Mouse (Mus musculus) frontal cortex, postnatal 14 days (tissue): ENCODE results near the gene Clcn1.
A peak's percentile ranks its signal among the peaks of the same experiment; 100 is the strongest.

Source experiments
- DNase-seq, 2 experiments: peaks; one replicate each; pipeline ENCODE4 v3.0.0; 2022; ENCODE audit warnings: low spot score in 2 of 2

The Clcn1 gene

GRCm38 (mm10) chr6:42286448-42286847 lies at the start of gene Clcn1:
TSS of gene Clcn1 (plus strand) at chr6:42286685.
- DNase-seq = no peak

DNA sequence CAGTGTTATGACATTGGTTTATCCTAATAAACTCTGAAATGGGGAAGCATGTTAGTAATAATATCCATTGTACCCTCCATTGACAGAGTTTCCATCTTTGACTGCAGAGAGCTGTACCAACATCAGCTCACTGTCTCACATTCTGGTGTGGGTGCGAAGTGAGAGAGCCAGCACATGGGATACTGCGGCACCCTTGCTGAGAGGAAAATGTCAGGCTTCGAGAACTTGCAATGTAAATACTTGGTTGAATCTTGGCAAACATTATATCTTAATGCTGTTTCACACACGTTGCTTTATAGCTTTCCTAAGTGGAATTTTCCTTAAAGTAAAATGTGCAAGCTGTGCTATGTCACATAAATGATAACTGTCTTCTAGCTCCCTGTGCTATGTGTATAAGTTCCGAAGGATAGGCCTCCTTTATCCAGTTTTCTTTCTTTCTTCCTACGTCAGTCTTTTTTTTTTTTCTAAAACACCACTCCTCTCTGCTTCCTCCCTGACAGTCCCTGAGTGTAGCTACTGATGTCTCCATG lies 49.1 kb upstream of the Clcn1 start:
- DNase-seq = no peak

GRCm38 (mm10) chr6:42241311-42242045 lies 45.0 kb upstream of the Clcn1 start:
- DNase-seq = no peak

DNA sequence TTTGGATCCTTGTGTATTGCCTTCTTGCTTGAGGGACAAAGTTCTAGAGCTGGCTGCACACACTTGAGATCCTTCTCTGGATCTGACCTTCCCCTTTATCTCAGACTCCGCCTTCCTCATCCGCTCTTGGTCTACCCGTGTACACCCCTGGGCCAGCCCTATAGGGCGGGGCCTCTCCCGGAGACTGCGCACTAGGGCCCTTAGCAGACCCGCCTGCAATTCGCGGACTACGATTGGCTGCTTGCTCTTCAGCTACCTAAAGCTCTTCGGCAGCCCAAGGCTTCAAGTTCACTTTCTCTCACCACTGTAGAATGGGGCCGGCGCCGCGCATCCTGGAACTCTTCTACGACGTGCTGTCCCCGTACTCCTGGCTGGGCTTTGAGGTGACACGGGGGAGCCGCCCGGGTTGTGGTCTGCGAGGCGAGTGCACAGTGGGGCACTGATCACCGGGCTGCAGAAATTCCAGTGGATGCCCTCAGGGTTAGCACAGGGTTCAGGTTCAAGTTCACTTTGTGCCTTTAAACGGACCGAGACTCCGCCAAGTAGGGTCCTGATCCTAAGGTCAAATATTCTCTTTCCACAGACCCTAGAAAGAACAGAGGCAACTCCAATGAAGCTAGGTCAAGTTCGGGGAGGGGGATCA lies 40.7 kb upstream of the Clcn1 start, which contains the start of gene Gstk1:
Gene Gstk1, plus strand, starts transcription at position 225 of the 643 bp plus-strand sequence.
- peak; percentile 42 to 44 for DNase-seq

DNA sequence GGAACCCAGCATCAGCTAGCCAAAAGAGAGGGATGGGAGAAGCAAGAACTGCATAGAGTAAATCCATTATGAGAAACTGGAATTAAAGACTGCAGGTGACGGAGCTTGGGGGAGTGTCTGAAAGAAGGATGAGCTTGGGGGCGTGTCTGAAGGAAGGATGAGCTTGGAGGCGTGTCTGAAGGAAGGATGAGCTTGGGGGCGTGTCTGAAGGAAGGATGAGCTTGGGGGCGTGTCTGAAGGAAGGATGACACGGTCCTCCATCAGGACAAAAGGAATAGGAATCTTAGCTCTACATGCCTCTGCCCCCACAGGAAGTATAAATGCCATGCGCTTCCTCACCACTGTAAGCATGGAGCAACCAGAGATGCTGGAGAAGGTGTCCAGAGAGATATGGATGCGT lies 39.3 kb upstream of the Clcn1 start:
- no peak for DNase-seq

GRCm38 (mm10) chr6:42247981-42248380 lies 38.5 kb upstream of the Clcn1 start:
- no peak for DNase-seq

GRCm38 (mm10) chr6:42251791-42252190 lies 34.7 kb upstream of the Clcn1 start:
- DNase-seq = no peak

- DNase-seq = no peak
Measured at GRCm38 (mm10) chr6:42253103-42253502, 33.4 kb upstream of the Clcn1 start.

DNA sequence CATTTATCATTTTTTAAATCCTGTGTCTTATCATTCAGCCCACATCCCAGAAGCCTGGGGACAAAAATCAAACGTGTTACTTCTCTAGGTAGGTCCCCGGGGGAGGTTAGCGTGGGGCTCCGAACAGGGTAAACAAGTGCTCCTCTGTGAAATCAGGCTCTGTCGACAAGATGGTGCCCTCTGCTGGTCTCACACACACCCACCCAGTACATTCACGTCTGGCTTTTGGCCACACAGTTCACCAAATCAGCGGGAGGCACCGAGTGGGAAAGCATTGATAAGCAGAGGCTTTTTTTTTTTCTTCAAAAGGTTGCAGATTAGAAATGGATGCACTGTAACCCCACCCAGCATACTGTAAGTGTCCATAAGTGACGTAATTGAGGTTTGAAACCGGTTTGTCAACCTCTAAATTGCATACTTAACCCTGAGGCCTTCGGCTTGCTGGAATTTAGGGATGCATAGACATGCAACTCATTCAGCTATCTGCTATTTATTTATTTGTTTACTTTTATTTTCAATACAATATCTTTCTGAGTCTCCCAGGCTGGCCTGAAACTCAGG lies 29.1 kb upstream of the Clcn1 start:
- DNase-seq = peak in 1 of 2 experiments; percentile 25

DNA sequence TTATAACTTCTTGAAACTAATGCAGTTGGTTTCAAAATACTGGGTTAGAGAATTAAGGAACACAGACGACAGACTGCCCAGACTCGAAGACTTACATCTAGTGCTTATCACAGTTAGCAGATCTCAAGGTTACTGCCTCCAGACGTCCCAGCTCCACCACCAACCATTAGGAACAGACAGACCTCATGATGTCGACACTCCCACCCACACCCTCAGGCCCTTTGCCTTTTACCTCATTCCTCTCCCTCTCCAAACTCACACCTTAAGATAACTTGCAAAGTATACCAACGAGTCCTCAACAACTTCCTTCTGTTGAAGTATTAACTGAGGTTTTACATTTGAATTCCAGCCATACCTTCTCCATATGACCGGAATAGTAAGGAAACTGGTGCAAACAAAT lies 26.1 kb upstream of the Clcn1 start:
- no peak for DNase-seq

GRCm38 (mm10) chr6:42261524-42262170 lies 24.8 kb upstream of the Clcn1 start, which contains the start of gene Tmem139:
TSS of gene Tmem139 (plus strand) at chr6:42261970.
- DNase-seq = no peak

DNA sequence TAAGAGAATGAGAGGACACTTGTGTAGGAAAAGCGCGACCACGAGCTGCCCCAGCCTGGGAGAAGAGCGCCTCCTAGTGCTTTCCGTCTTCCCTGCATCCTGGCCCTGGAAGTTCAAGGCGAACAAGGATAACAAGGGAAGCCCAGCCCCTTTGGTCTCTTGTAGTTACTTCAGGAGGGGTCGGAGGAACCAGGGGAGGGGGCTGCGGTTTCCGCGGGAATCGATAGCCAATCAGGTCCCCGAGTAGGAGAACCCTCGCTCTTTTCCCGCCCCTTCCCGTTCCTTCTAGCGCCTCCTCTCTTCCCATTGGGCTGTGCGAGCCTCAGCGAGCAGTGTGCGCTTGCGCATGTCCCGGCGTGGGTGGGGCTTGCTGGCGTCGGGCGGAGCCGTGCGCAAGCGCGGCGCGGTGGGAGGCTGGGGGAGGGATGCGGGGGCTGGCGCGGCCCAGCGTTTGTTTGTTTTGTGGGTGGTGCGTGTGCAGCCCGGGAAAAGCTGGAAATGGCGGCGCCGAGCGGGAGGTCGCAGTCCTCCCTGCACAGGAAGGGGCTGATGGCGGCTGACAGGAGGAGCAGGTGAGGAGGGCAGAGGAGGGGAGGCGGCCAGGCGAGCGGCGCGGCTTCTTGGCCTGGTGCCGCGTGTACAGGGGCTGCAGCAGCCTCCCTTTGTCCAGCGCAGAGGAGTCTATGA lies 21.7 kb upstream of the Clcn1 start, which contains the start of gene Casp2:
Gene Casp2, plus strand, starts transcription at position 360 of the 687 bp plus-strand sequence.
- DNase-seq = peak; percentile 97

DNA sequence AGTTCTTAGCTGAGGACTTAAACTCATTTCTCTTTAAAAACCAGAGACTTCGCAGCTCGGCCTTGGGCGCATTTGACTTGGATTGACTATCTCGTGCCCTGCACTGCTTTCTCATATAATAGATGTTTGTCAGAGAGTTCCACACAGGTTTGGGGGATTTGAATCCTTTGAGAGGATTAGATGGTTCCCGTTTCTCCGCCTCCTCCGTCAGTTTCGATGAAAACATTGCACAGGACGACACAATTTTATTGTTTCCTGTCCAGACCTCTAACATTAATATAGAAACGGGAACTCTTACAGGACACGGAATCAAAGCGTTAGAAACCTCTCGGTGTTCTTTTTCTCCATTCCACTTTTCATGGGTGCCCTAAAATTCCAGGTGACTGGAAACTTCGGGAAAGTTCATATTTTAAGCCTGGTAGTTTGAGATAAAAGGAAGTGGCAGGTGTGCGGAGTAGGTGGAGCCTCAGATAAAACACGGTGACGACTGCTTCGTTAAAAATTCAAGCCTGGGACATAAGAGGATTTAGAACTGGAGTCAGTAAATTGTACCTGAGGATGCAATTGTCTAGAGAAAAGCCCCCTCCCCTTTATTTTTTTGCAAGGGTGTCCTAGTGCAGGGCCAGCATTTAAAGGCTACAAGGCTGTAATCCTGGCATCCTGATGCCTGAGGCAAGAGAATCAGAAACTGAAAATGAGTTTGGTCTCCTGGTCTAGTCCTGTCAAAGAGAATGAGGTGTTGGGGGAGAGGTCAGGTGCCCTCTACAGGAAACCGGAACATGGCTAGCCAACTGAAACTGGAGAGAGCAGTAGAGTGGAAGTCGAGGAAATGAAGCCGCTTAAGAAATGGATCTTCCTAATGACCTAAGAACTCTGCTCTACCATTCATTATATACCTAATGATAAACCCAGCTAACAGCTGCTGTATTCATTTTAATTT lies 20.8 kb upstream of the Clcn1 start:
- no peak for DNase-seq

DNA sequence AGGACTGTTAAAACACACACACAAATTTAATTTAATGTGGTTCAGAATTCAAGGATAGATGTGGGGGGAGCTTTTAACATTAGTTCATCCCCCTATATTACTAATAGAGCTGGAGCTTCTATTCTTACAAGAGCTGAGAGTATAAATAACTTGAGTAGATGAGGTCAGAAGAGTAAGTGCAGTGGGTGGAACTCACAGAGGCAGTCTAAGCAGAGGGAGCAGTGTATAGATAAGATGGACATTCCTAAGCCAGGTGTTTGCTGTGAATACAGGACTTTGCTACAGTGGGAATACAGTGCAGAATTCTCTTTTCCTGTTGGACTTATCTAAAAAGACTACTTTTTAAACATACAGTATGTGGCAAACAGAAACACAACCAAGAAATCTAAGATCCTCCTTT lies 15.7 kb upstream of the Clcn1 start:
- DNase-seq = no peak

DNA sequence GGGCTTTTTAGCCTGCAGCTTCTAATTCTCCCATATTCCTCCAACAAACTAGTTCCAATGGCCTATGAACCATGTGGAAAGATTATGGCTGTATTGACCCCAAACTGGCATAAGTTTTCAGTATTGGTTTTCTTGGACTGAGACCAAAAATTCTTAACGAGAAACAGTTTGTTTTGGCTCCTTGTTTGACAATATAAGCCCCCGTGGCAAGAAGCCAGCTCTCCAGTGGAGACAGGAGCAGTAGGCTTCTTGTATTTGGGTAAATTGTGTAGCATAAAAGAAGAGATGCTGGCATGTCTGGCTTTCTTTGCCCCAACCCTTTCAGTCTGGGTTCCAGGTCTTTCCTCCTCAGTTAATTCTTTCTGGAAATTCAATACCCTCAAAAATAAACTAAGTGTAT lies 10.3 kb upstream of the Clcn1 start:
- DNase-seq = no peak

DNA sequence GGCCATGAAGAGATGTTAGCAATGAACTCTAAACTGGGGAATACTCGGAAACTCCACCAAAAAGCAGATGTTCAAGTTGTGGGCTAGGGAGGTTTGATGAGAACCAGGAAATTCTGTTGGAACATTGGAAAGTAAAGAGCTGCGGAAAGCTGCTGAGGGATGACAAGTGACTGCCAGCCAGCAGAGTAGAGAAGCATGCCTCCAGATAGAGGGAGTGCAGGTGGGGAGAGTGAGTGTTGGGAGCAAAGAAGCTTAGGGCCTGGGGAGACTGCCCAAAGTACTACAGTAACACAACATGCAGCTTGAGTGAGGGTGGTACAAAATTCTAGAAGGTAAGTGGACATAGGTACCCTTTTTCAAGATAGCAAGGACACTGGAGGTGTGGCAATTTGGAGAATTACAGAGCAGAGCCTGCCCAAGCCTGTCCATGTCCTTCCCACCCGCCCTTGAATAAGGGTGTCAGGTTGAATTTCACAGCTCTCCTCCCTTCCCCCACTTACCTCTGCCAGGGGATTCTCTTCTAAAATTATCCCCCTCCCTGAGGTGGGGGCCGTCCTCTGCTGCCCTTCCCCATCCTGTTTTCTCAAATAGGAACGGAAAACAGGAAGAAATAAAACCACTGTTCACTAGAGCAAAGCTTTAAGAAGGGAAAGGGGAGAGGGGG lies 3.5 kb upstream of the Clcn1 start:
- no peak for DNase-seq

DNA sequence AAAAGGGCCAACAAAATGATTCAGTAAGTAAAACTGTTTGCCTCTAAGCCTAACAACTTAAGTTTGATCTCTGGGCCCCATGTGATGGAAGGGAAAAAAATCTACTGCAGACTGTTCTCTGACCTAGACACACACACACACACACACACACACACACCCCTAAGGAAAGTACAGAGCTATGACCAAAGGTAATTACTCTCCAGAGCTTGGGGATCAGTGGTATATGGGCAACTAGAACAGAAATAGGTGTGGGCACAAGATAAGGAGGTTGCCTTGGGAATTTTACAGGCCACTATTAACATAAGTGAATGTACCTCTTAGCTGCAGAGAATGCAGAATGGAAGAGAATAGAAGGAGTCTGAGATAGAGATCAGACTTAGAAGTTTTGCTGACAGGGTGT lies 1.1 kb downstream of the Clcn1 start:
- DNase-seq = no peak

DNA sequence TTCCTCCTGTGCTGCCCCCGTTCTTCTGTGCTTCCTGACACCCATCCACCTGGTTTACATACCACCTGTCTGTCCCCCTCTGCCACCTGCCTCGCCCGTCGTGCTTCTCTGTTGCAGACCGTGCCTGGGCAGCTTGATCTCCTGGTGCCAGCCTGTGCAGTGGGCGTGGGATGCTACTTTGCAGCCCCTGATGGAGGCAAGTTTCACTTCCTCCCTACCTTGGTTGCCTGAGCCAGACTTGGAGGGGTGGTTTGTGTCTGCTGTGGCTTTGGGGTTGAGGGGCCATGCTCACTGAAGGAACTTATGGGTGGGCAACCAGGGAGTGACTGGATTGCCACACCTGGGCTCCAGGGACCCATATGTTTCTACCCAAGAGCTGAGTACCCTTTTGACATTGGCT lies 6.8 kb downstream of the Clcn1 start:
- DNase-seq = no peak

DNA sequence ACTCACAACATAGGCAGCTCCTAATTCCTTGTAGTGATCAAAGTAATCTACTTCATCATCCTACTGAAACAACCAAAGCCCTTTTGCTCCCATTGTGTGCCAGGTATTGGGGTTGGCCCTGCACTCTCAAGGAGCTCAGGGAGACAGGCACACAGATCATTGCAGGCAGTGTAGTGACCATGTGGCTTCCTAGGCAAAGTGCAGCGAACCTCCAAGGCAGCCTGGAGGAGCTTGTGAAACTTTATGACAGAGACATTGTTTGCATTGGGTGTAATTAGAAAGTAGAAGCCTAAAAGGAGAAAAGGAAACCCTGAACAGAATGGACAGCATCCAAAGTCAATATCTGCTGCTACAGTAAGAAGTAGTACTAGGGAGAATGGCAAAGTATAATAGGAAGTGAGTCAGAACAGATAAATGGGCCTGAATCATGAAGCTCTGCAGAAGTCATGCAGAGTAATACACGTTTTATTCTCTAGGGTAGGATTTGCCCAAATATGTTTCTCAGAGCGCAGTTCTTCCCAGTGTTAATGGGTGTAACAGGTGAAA lies 9.1 kb downstream of the Clcn1 start:
- no peak for DNase-seq

DNA sequence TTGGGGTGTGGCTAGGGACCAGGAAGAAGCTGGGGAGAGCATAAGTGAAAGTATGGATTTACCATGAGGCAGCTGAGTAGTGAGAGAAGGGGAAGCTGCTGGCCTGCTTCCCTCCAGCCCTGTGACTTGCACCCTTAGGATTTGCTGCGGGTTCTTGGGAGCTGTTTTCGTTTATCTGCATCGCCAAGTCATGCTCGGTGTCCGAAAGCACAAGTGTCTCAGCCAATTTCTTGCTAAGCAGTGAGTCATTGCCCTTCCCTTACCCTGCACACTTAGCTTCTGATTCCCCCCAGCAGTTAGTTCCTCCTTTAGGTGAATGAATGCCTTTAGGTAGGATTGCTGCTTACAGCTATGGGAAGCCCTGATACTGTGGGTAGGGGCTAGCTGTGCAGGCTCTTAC lies 12.9 kb downstream of the Clcn1 start:
- no peak for DNase-seq
